Mouse (Mus musculus) megakaryocyte, embryonic 14.5 days (primary cell): ENCODE data around the gene Arpc3.

Experiments used
- FLI1 ChIP-seq: IDR thresholded peaks from 2 replicates; pipeline ENCODE4 v1.6.1; 2012; ENCODE audit warnings: low read length, inconsistent platforms, mixed read lengths
- GATA1 ChIP-seq: IDR thresholded peaks from 3 replicates; pipeline ENCODE4 v1.6.1; 2012; ENCODE audit warnings: mixed read lengths, low read length, inconsistent platforms, borderline replicate concordance

- TF ChIP-seq GATA1 (no peak), FLI1 (no peak)
Measured at GRCm38 (mm10) chr5:122454883-122455282, 63.2 kb downstream of the Arpc3 start.
